Mouse (Mus musculus) stomach, embryonic 15.5 days (tissue): ENCODE measurements at regions not wholly inside any gene's neighbourhood (a gene's known extent, or its start where the extent isn't known, plus 50 kb on each side); places are given as distances from the start of the nearest gene placed in this dataset.

Experiments used
- ATAC-seq: fragments of 200-750 bp; cut with Nextera tagmentation; 2 replicates; pipeline ENCODE4 v1.8.0; 2017; ENCODE audit warnings: low read depth, moderate number of reproducible peaks, moderate TSS enrichment; ENCODE audit not compliant: insufficient read depth, low FRiP score
- H3K27ac ChIP-seq: fragments of 300-500 bp; sonication (generic); 2 replicates; pipeline ENCODE4 v1.5.1; 2015; ENCODE audit warnings: mild to moderate bottlenecking, inconsistent platforms
- H3K27me3 ChIP-seq: fragments of 300-500 bp; sonication (generic); replicated peaks from 2 replicates; pipeline ENCODE4 v1.6.1; 2015; ENCODE audit warnings: inconsistent platforms
- H3K36me3 ChIP-seq: fragments of 300-500 bp; sonication (generic); 2 replicates; pipeline ENCODE4 v1.6.1; 2015; ENCODE audit warnings: inconsistent platforms
- H3K4me1 ChIP-seq: fragments of 300-500 bp; sonication (generic); 2 replicates; pipeline ENCODE4 v1.6.1; 2015; ENCODE audit warnings: inconsistent platforms
- H3K4me2 ChIP-seq: fragments of 300-500 bp; sonication (generic); 2 replicates; pipeline ENCODE4 v1.6.1; 2015; ENCODE audit warnings: mild to moderate bottlenecking, inconsistent platforms
- H3K4me3 ChIP-seq: fragments of 300-500 bp; sonication (generic); replicated peaks from 2 replicates; pipeline ENCODE4 v1.5.1; 2015; ENCODE audit warnings: inconsistent platforms
- H3K9ac ChIP-seq: fragments of 300-500 bp; sonication (generic); 2 replicates; pipeline ENCODE4 v1.6.1; 2015; ENCODE audit warnings: inconsistent platforms
- H3K9me3 ChIP-seq: fragments of 300-500 bp; sonication (generic); 2 replicates; pipeline ENCODE4 v1.6.1; 2016; ENCODE audit warnings: inconsistent platforms
- WGBS: fragments of 180-500 bp; shearing (Covaris S2); methylation state at CpG from one replicate; pipeline ENCODE4 v1.1.7; 2015; 5-methylcytosine and 5-hydroxymethylcytosine counted together

DNA sequence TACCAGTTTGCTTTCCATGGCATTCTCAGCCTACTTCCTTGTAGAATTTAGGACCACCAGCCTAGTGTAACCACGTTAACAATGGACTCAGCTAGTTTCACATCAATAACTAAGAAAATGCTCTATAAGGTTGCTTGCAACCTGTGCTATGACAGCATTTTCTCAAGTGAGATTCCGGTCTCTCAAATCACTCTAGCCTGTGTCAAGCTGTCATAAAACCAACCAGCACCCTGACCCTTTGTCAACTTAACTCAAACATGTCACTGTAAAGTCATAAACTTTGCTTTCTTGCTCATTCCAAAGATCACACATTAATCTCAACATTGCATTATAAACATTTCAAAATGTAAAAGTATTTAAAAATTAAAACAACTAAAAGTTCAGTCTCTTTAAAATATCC is 337.8 kb downstream of the Plod2 start:
- no peaks in the 10 kb centered on the region for H3K27me3 ChIP-seq
- no peak for ATAC-seq
- 64% methylated on average over 2 of the region's 2 CpGs for WGBS

DNA sequence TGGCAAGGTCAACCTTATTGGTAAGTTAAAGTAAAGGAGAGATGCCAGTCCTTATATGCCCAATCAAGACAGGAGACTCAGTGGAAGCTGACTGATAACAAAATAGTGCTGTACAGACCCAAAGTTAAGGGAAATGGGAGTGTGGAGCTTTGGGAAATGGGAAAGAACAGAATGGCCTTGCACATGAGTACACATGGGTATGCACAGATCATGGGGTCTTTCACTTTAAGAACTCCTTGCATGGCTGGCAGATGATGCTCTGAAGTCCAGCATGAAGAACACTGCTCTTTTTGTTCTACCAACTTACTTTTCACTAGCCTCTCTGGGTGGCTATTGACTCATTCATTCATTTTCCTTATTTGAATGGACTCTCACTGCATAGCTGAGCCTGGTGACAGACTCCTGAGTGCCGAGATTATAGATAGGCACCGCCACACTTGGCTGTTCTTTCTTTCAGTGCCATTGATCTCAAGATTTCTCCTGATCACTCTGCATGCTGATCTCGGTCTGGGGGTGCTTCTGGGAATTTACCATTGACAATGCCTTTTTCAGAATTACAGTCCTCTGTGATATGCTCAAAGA is 340.3 kb downstream of the Plod2 start:
- Histone ChIP-seq H3K36me3 (no peaks in the 10 kb centered on the region), H3K4me3 (no peak overlapping the region), H3K9ac (no peak overlapping the region), H3K27ac (no peak overlapping the region), H3K4me2 (no peak overlapping the region), H3K4me1 (no peaks in the 10 kb centered on the region), H3K27me3 (no peaks in the 10 kb centered on the region), H3K9me3 (no peaks in the 10 kb centered on the region)
- 70% methylated on average over 3 of the region's 3 CpGs for WGBS
- ATAC-seq: no peak

More for the DNA sequence above, 337.8 kb downstream of the Plod2 start:
- Histone ChIP-seq H3K36me3 (no peaks in the 10 kb centered on the region), H3K4me3 (no peak overlapping the region), H3K9me3 (no peaks in the 10 kb centered on the region), H3K9ac (no peak overlapping the region), H3K4me2 (no peak overlapping the region), H3K27ac (no peak overlapping the region), H3K4me1 (no peaks in the 10 kb centered on the region)

DNA sequence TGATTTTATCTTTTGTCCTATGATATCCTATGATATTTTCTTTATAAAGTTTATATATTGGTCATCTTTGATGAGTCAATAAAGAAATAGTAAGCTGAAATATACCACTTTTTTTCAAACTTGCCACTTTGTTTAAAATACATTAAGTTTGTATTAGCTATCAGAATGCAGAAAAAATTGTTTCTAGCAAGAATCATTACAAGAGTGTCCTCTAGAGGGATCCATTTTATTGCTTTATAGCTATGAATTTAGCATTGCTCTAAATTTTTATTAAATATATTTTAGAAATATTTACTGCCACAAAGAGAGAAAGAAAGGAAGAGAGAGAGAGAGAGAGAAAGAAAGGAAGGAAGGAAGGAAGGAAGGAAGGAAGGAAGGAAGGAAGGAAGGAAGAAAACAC is 348.0 kb downstream of the Plod2 start:
- no peak overlapping the region for H3K4me2 ChIP-seq
- no peak for ATAC-seq
- H3K9me3 ChIP-seq: no peaks in the 10 kb centered on the region
- no peaks in the 10 kb centered on the region for H3K4me1 ChIP-seq
- no peak overlapping the region for H3K4me3 ChIP-seq
- H3K36me3 ChIP-seq: no peaks in the 10 kb centered on the region
- H3K27ac ChIP-seq: no peak overlapping the region
- H3K9ac ChIP-seq: no peak overlapping the region
- no peaks in the 10 kb centered on the region for H3K27me3 ChIP-seq

DNA sequence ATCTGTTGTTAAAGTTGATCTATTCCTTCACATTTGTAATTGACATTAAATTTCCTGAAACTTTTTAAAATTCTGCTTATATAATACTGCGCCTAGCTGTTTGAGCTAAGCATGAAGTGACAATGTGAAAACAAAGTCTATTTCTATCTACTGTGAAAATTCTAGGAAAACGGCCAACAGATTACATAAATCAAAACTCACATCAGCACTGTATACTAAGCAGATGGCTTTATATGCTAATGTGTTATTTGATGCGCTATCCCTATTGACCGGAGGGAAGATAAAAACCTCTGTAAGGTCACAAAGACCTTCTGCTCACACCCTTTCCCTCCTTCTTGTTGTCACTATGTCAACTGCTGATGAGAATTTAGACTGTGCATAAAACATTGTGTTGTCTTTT is 357.7 kb downstream of the Plod2 start:
- no peaks in the 10 kb centered on the region for H3K27me3 ChIP-seq
- no peak for ATAC-seq
- H3K4me1 ChIP-seq: no peaks in the 10 kb centered on the region
- H3K36me3 ChIP-seq: no peaks in the 10 kb centered on the region
- no peak overlapping the region for H3K4me3 ChIP-seq
- no peak overlapping the region for H3K4me2 ChIP-seq
- H3K9me3 ChIP-seq: no peaks in the 10 kb centered on the region
- WGBS: 57% methylated on average over 4 of the region's 4 CpGs
- no peak overlapping the region for H3K9ac ChIP-seq
- no peak overlapping the region for H3K27ac ChIP-seq

DNA sequence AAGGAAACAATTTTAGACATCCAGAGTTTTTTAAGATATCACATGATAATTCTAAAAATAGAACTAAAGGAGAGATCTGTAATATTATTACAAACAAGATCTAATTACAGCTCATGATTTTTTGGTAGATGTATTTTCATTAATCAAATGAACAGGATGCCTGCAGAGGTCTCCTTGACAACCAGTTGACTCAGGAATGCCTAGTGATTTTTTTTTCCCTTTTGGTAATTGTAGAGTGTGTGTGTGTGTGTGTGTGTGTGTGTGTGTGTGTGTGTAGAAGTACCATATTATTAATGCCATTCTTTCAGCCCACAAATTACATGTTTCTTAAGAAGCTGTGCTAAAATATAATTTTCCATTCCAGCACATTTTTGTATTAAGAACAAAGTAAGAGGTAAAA is 365.1 kb downstream of the Plod2 start:
- no peak overlapping the region for H3K4me2 ChIP-seq
- no peak overlapping the region for H3K4me3 ChIP-seq
- no peak overlapping the region for H3K9ac ChIP-seq
- no peaks in the 10 kb centered on the region for H3K36me3 ChIP-seq
- no peak overlapping the region for H3K27ac ChIP-seq
- H3K4me1 ChIP-seq: no peaks in the 10 kb centered on the region
- no peaks in the 10 kb centered on the region for H3K9me3 ChIP-seq
- no peaks in the 10 kb centered on the region for H3K27me3 ChIP-seq
- no peak for ATAC-seq

DNA sequence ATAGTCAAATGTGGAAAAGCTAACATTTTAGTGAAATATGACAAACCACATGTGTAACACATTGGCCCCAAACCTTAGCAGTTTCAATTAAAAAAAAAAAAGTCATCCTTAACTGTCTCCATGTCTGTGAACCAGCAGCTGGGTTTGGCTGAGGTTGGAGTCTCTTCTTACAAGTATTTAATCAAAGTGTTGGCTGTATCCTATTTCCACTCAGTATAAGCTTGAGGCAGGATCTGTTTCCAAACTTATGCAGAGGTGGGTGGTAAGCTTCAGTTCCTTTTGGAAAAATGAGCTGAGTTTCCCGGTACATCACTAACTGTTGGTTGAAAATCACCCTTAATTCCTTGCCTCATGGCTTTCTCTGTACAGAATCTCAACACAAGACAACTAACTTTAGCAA is 377.4 kb downstream of the Plod2 start:
- Histone ChIP-seq H3K36me3 (no peaks in the 10 kb centered on the region), H3K4me3 (no peak overlapping the region), H3K27me3 (no peaks in the 10 kb centered on the region), H3K9me3 (no peaks in the 10 kb centered on the region), H3K9ac (no peak overlapping the region), H3K4me1 (no peaks in the 10 kb centered on the region), H3K27ac (no peak overlapping the region), H3K4me2 (no peak overlapping the region)
- WGBS: 67% methylated on average over 1 of the region's 1 CpGs
- ATAC-seq: no peak

DNA sequence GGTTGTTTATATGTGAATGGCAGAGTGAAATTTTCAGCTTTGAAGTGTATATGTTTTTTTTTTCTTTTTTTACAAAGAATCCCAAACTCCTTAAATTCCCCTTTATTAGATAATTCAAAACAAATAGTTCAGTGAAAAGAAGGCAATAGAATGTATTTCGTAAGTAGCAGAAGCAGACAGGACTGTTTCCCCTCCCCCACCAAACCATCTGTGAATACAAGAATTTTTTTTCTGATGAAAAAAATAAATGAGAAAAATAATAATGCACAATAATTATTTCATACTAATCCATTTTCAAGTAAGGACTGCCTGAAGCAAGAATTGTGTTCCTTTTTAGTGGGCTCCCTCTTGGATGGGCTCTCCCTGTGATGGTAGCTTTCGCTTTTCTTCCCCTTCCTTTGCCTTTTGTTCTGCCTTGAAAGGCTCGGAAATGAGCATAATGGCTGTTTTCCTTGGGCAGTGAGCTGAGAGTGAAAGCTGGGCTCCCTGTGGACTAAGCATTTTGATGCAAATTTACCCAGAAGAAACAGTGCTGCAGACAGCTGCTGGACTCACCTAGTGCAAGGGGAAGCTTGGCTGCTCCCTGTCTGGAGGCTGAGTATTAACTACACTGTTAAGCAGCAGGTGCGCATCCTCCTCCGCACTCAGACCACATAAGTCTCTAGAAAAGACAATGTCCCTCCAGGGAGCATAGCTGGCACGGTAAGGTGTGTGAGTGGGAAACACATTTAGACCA is 388.4 kb downstream of the Plod2 start:
- Histone ChIP-seq H3K4me1 (no peaks in the 10 kb centered on the region), H3K9ac (no peak overlapping the region), H3K36me3 (no peaks in the 10 kb centered on the region), H3K27me3 (no peaks in the 10 kb centered on the region), H3K4me2 (no peak overlapping the region), H3K4me3 (no peak overlapping the region), H3K9me3 (no peaks in the 10 kb centered on the region), H3K27ac (no peak overlapping the region)
- no peak for ATAC-seq
- WGBS: 60% methylated on average over 6 of the region's 6 CpGs

DNA sequence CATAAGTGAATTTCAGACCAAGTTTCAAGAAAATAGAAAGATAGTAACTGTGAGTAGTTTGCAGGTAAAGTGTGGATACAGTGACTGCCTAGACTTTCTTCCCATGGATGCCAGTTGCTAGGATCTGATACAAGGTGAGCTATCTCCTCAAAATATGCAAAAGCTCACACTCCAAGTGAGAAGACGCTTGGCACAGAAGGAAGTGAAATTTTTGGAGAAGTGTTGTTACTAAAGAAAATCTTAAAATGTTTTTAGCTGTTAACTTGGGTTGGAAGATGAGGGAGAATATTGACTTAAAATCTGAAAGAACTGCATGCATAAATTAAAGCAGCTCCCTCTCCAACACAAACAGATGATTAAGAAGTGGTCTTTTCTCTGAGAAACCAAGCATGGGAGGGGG is 395.8 kb downstream of the Plod2 start:
- Histone ChIP-seq H3K27me3 (no peaks in the 10 kb centered on the region), H3K9me3 (no peaks in the 10 kb centered on the region), H3K27ac (no peak overlapping the region), H3K9ac (no peak overlapping the region), H3K36me3 (no peaks in the 10 kb centered on the region), H3K4me2 (no peak overlapping the region), H3K4me1 (no peaks in the 10 kb centered on the region), H3K4me3 (no peak overlapping the region)
- 72% methylated on average over 1 of the region's 1 CpGs for WGBS
- no peak for ATAC-seq

DNA sequence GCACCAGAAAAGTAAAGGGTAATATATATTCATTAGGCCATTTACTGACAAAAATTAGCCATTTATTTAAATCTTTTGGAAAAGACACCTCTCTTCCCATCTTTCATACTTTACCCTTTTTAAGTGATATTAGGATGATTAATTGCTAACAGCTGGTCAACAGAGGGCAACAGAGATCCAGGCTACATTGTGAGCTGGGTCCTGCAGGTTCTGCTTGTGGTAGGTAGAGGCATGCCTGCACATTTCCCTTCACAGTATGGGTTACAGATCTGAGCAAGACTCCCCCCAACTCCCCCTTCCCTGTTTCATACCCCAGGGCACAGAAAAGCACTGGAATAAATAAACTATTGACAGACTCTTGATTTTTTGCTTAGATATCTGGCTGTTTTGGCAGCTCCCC is 408.1 kb downstream of the Plod2 start:
- no peak overlapping the region for H3K4me2 ChIP-seq
- no peak overlapping the region for H3K4me3 ChIP-seq
- no peak overlapping the region for H3K27ac ChIP-seq
- ATAC-seq: no peak
- no peaks in the 10 kb centered on the region for H3K9me3 ChIP-seq
- H3K27me3 ChIP-seq: no peaks in the 10 kb centered on the region
- H3K9ac ChIP-seq: no peak overlapping the region
- no peaks in the 10 kb centered on the region for H3K4me1 ChIP-seq
- H3K36me3 ChIP-seq: no peaks in the 10 kb centered on the region

DNA sequence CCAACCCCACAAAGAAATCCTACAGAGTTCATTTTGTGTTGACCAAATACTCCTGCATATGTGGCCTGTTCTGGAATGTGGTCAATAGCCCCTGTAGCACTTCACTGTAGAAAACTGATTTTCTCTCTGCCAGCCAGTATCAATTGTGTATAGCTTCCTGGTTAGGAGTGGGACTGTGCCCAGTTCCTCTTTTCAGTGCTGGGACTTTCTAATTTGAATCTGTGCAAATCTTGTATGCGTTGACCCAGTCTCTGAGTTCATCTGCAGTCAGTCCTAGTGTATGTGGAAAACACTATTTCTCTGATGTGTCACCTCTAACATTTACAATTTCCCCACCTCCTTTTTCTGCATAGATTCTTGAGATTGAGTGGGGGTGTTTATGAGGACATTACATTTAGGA is 421.3 kb downstream of the Plod2 start:
- no peak for ATAC-seq
- Histone ChIP-seq H3K36me3 (no peaks in the 10 kb centered on the region), H3K27me3 (no peaks in the 10 kb centered on the region), H3K27ac (no peak overlapping the region), H3K4me1 (no peaks in the 10 kb centered on the region), H3K4me3 (no peak overlapping the region), H3K9me3 (no peaks in the 10 kb centered on the region), H3K4me2 (no peak overlapping the region), H3K9ac (no peak overlapping the region)
- 89% methylated on average over 1 of the region's 1 CpGs for WGBS

DNA sequence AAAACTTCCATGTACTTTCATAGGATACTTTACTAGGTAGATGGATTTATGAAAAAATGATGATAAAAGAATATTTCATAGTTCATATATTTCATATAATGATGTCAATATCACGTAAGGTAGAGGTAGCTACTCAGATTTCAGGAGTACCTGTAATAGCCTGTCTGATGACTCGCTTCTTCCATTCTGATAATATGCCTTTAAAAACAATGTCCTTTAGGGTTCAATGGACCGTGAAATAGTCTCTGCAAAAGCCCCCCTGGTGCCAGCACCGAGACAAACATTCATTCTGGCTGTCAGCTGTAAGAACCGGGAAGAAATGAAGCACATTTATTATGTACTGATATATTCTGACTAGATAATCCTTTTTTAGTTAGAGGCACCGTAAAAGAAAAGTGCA is 449.7 kb downstream of the Plod2 start:
- H3K4me2 ChIP-seq: no peak overlapping the region
- H3K4me1 ChIP-seq: no peaks in the 10 kb centered on the region
- no peak overlapping the region for H3K27ac ChIP-seq
- no peak overlapping the region for H3K9ac ChIP-seq
- H3K27me3 ChIP-seq: no peaks in the 10 kb centered on the region
- H3K4me3 ChIP-seq: no peak overlapping the region
- no peaks in the 10 kb centered on the region for H3K9me3 ChIP-seq
- no peak for ATAC-seq
- 51% methylated on average over 6 of the region's 6 CpGs for WGBS
- H3K36me3 ChIP-seq: no peaks in the 10 kb centered on the region

DNA sequence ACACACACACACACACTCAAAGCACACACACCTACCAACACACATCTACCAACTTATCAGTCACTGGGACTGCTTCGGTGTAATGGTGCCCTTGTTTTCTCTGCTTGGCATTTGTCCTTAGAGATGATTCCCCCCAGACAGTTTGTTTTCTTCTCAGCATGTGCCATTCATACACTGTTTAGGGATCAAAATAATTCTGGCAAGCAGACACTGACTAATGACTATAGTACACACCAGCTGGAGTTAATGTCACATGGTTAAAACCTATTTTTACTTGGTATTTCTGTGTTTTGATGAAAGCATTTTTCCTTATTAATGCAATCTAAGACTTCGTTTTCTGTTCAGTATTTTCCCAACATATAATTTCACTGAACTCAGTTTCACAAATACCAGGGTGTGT is 454.1 kb downstream of the Plod2 start:
- H3K9ac ChIP-seq: no peak overlapping the region
- H3K27me3 ChIP-seq: no peaks in the 10 kb centered on the region
- 83% methylated on average over 2 of the region's 2 CpGs for WGBS
- H3K4me1 ChIP-seq: no peaks in the 10 kb centered on the region
- H3K9me3 ChIP-seq: no peaks in the 10 kb centered on the region
- no peak for ATAC-seq
- no peaks in the 10 kb centered on the region for H3K36me3 ChIP-seq
- no peak overlapping the region for H3K27ac ChIP-seq
- no peak overlapping the region for H3K4me3 ChIP-seq
- no peak overlapping the region for H3K4me2 ChIP-seq
